Mouse (Mus musculus): ENCODE results near the gene Myo16. TPM values are rescaled to one million over a fixed set of nuclear protein-coding genes. Genes with fewer than 3 reads are reported as not detected.

The Myo16 gene
- polyA plus RNA-seq, 1 experiment from 2014 or later = 7.2 TPM

DNA sequence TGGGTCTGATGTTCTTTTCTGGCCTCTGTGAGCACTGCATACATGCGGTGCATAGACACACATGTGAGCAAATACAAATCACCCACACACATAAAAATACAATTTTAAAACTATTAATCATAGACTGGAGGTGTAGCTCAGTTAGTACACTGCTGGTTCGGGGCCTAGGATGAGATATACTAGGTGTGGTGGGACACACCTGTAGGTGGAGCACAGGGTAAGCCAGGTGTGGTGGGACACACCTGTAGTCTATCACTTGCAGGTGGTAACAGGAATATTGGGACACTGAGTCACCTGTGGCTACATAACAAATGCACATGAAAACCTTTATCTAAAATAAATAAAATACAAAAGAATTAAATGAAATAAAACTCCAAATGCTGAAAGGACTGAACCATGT is 209.2 kb downstream of the Myo16 start:
- WGBS = 98% methylated on average over 2 of the region's 2 CpGs
- no peak overlapping the region for H3K4me2 ChIP-seq (ENCODE audit: low read length)

DNA sequence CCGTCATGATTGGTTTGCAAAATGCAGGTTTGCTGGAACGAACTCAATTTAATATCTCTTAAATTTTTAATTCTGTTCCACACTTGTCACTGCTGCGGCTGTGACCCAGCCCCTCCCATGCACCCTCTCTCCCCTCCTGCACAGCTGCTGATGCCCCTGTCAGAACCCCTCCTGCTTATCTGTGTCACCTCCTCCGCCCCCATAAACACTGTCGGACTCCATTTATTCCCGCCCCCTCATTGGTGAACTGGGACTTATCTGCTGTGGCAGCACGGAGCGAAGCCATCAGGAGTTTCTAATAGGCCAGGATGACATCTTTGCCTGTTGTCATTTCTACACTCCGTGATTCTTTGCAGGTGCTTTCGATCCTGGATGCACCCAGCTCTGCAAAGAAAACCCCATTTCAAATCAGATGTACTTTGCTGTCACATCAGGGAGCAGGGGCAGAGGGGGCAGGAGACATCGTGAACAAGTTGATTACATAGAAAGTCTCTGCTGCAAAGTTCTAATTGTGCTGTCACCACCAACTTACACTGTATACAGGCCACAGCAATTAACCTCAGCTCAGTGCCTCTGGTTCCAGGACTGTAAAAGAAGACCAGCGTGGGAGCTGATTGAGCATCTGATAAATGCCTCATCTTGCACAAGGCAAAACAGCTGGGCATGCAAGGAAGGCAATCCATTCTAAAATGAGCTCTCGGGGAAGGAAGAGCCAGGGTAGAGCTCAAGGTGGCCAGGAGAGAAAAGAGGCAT is 210.1 kb downstream of the Myo16 start:
- H3K27me3 ChIP-seq (ENCODE audit: control insufficient read depth, insufficient read depth, low read depth, low read length) = no peaks in the 10 kb centered on the region
- 56% methylated on average over 13 of the region's 13 CpGs for WGBS
- peak; percentile 54; the same call in 1 of the 2 replicates for ATAC-seq
- H3K4me2 ChIP-seq (ENCODE audit: low read length) = no peak overlapping the region
- no peak overlapping the region for H3K9ac ChIP-seq (ENCODE audit: low read depth, low read length)
- peaks cover 2% of the 10 kb centered on the region; the same call in 1 of the 2 replicates for H3K4me1 ChIP-seq (ENCODE audit: control insufficient read depth, insufficient read depth, low read length)
- H3K4me3 ChIP-seq (ENCODE audit: low read depth, low read length) = no peak overlapping the region
- no peaks in the 10 kb centered on the region for H3K9me3 ChIP-seq (replicated peaks; ENCODE audit: control insufficient read depth, low read length, poor library complexity, severe bottlenecking)
- no peaks in the 10 kb centered on the region for H3K36me3 ChIP-seq (ENCODE audit: control insufficient read depth, insufficient read depth, low read length)
- no peak overlapping the region; the same call in 1 of the 2 replicates for H3K27ac ChIP-seq (ENCODE audit: low read length)

More for the DNA sequence above, 209.2 kb downstream of the Myo16 start:
- Histone ChIP-seq H3K27me3 (ENCODE audit: control insufficient read depth, insufficient read depth, low read depth, low read length) (no peaks in the 10 kb centered on the region), H3K27ac (ENCODE audit: low read length) (no peak overlapping the region), H3K4me1 (ENCODE audit: control insufficient read depth, insufficient read depth, low read length) (peaks cover 2% of the 10 kb centered on the region; the same call in 1 of the 2 replicates), H3K36me3 (ENCODE audit: control insufficient read depth, insufficient read depth, low read length) (no peaks in the 10 kb centered on the region), H3K9me3 (replicated peaks; ENCODE audit: control insufficient read depth, low read length, poor library complexity, severe bottlenecking) (no peaks in the 10 kb centered on the region), H3K9ac (ENCODE audit: low read depth, low read length) (no peak overlapping the region), H3K4me3 (ENCODE audit: low read depth, low read length) (no peak overlapping the region)
- ATAC-seq = no peak

DNA sequence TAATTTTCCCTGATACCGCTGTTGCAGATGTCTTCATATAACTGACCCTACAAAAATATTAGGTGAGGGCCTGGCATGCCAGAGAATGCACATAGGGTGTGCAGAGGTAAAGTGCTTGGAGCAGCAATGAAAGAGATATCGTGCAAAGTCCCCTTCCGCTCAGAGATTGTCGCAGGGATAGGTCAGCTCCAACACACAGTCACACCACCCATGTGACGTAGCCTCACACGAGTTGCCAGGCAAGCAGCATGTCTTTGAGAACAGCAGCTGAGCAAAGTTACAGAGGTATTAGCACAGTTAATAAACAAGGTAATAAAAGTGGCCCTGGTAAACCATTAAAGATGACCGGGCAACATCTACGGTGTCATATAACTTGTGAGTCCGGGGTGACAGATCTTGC is 212.4 kb downstream of the Myo16 start:
- 92% methylated on average over 9 of the region's 9 CpGs for WGBS
- no peak for ATAC-seq
- no peak overlapping the region for H3K9ac ChIP-seq (ENCODE audit: low read depth, low read length)

DNA sequence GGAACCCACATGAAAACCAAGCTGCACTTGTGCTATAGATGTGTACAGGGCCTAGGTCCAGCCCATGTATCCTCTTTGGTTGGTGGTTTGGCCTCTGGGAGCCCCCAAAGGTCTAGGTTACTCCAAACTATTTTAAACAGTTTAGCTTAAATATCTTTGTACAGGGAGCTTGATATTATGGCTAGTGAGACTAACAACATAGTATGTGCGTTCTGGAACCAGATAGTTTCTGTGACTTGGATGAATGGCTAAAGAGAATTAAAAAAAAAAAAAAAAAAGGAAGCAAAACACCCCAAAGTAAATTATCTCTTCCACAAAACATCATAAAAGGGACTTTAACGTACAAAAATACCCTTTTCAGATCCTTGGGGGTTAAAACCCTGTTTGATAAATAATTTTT is 218.9 kb downstream of the Myo16 start:
- WGBS = 86% methylated on average over 2 of the region's 2 CpGs
- no peak for ATAC-seq
- no peak overlapping the region for H3K4me2 ChIP-seq (ENCODE audit: low read length)

More for the DNA sequence above, 212.4 kb downstream of the Myo16 start:
- no peak overlapping the region for H3K4me3 ChIP-seq (ENCODE audit: low read depth, low read length)
- H3K27me3 ChIP-seq (ENCODE audit: control insufficient read depth, insufficient read depth, low read depth, low read length) = no peaks in the 10 kb centered on the region
- H3K9me3 ChIP-seq (replicated peaks; ENCODE audit: control insufficient read depth, low read length, poor library complexity, severe bottlenecking) = no peaks in the 10 kb centered on the region
- no peak overlapping the region for H3K4me2 ChIP-seq (ENCODE audit: low read length)
- H3K27ac ChIP-seq (ENCODE audit: low read length) = no peak overlapping the region
- H3K4me1 ChIP-seq (ENCODE audit: control insufficient read depth, insufficient read depth, low read length) = peaks cover 2% of the 10 kb centered on the region; the same call in 1 of the 2 replicates
- no peaks in the 10 kb centered on the region for H3K36me3 ChIP-seq (ENCODE audit: control insufficient read depth, insufficient read depth, low read length)

DNA sequence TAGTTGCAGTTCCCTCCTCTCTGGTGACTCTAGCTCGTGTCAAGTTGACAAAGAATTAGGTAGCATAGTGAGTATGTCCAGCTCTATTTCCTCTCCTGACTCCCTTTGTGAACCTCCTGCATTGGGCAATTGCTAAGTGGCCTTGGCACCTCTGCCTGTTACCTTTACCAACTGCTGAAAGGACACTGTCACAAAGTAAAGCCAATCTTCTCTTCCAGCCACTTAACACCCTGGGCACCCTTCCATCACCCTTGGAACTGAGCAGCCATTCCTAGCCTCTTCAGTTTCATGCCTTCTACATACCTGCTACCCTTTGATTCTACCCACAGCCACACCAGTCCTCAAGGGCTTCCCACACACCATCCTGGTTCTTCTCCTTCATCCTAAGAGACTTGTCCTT is 233.4 kb downstream of the Myo16 start:
- Histone ChIP-seq H3K4me2 (ENCODE audit: low read length) (no peak overlapping the region), H3K27me3 (ENCODE audit: control insufficient read depth, insufficient read depth, low read depth, low read length) (no peaks in the 10 kb centered on the region), H3K9me3 (replicated peaks; ENCODE audit: control insufficient read depth, low read length, poor library complexity, severe bottlenecking) (no peaks in the 10 kb centered on the region), H3K4me3 (ENCODE audit: low read depth, low read length) (no peak overlapping the region), H3K36me3 (ENCODE audit: control insufficient read depth, insufficient read depth, low read length) (no peaks in the 10 kb centered on the region), H3K9ac (ENCODE audit: low read depth, low read length) (no peak overlapping the region), H3K27ac (ENCODE audit: low read length) (no peak overlapping the region), H3K4me1 (ENCODE audit: control insufficient read depth, insufficient read depth, low read length) (peaks cover 5% of the 10 kb centered on the region; the same call in 1 of the 2 replicates)
- 68% methylated on average over 1 of the region's 1 CpGs for WGBS
- no peak for ATAC-seq

More for the DNA sequence above, 218.9 kb downstream of the Myo16 start:
- Histone ChIP-seq H3K36me3 (ENCODE audit: control insufficient read depth, insufficient read depth, low read length) (no peaks in the 10 kb centered on the region), H3K27ac (ENCODE audit: low read length) (no peak overlapping the region), H3K9ac (ENCODE audit: low read depth, low read length) (no peak overlapping the region), H3K9me3 (replicated peaks; ENCODE audit: control insufficient read depth, low read length, poor library complexity, severe bottlenecking) (no peaks in the 10 kb centered on the region), H3K4me3 (ENCODE audit: low read depth, low read length) (no peak overlapping the region), H3K4me1 (ENCODE audit: control insufficient read depth, insufficient read depth, low read length) (no peaks in the 10 kb centered on the region), H3K27me3 (ENCODE audit: control insufficient read depth, insufficient read depth, low read depth, low read length) (no peaks in the 10 kb centered on the region)

DNA sequence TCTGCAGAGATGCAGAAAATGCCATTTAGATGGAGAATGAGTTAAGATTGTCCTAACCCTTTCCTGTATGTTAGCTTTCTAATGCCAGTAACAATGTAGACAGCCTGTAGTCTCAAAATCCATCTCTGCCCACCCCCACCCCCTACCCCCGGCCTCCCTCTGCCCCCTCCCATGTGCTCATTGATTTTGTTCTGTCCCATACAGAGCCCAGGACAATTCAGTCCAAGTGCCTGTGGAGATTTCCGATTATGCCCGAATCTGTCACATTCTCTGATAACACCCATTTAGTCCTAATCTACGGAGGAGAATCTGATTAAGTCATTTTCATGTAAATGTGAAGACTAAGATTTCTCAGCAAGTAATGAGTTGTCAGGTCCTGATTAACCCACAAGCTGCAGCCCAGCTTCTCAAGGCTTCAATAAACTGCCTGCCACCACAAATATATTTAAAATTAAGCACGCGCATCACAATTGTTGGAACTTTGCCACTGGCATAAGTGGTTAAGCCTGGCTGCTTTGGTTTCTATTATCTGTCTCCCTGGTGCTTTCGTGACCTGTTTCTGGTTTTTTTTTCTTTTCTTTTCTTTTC is 237.5 kb downstream of the Myo16 start:
- 13% methylated on average over 7 of the region's 7 CpGs for WGBS
- H3K36me3 ChIP-seq (ENCODE audit: control insufficient read depth, insufficient read depth, low read length) = no peaks in the 10 kb centered on the region
- H3K27me3 ChIP-seq (ENCODE audit: control insufficient read depth, insufficient read depth, low read depth, low read length) = no peaks in the 10 kb centered on the region
- H3K4me2 ChIP-seq (ENCODE audit: low read length) = no peak overlapping the region
- peaks cover 23% of the 10 kb centered on the region for H3K4me1 ChIP-seq (ENCODE audit: control insufficient read depth, insufficient read depth, low read length)
- H3K9ac ChIP-seq (ENCODE audit: low read depth, low read length) = no peak overlapping the region
- no peaks in the 10 kb centered on the region for H3K9me3 ChIP-seq (replicated peaks; ENCODE audit: control insufficient read depth, low read length, poor library complexity, severe bottlenecking)
- peak; percentile 38; the same call in 1 of the 2 replicates for ATAC-seq
- no peak overlapping the region for H3K4me3 ChIP-seq (ENCODE audit: low read depth, low read length)
- H3K27ac ChIP-seq (ENCODE audit: low read length) = no peak overlapping the region

DNA sequence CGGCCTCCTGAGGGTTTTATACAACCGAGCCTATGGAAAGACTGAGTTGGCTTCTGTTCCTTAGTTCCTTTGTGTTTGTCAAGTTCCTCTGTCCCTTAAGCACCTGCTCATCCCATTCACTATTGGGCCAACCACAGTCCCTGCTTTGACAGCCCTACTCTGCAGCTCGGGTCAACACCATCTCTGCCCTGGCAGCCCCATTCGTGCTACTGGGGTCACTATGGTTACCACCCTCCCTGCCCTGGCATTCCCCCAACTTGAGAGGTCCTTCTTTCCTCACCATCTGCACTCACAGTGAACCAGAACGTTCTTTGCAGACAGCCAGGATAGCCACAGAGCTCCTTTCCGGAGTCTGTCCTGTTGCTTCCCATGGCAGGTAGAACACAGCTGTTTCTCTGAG is 238.2 kb downstream of the Myo16 start:
- ATAC-seq = no peak
- 17% methylated on average over 6 of the region's 6 CpGs for WGBS
- H3K36me3 ChIP-seq (ENCODE audit: control insufficient read depth, insufficient read depth, low read length) = no peaks in the 10 kb centered on the region
- H3K27me3 ChIP-seq (ENCODE audit: control insufficient read depth, insufficient read depth, low read depth, low read length) = no peaks in the 10 kb centered on the region
- H3K9ac ChIP-seq (ENCODE audit: low read depth, low read length) = no peak overlapping the region
- H3K9me3 ChIP-seq (replicated peaks; ENCODE audit: control insufficient read depth, low read length, poor library complexity, severe bottlenecking) = no peaks in the 10 kb centered on the region
- peaks cover 23% of the 10 kb centered on the region for H3K4me1 ChIP-seq (ENCODE audit: control insufficient read depth, insufficient read depth, low read length)
- H3K4me2 ChIP-seq (ENCODE audit: low read length) = no peak overlapping the region
- H3K4me3 ChIP-seq (ENCODE audit: low read depth, low read length) = no peak overlapping the region
- H3K27ac ChIP-seq (ENCODE audit: low read length) = no peak overlapping the region

DNA sequence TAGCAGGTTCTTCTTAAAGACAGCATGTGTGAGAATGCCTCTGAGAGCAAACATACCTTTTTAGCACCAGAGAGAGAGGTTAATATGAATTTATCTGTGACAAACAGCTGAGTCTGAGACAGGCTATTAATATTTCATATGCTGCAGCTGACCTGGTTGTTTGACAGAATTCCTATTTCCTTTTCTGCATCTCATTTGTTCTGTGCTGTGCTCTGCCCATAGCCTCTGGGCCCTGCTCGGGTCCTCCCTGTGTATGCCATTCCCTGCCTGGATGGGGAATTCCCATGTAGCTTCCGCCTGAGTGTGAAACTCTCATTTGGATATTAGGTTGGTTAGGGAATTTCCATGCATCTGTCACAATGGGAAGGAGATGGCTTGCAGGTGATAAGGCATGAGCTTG is 240.8 kb downstream of the Myo16 start:
- no peaks in the 10 kb centered on the region for H3K9me3 ChIP-seq (replicated peaks; ENCODE audit: control insufficient read depth, low read length, poor library complexity, severe bottlenecking)
- H3K36me3 ChIP-seq (ENCODE audit: control insufficient read depth, insufficient read depth, low read length) = no peaks in the 10 kb centered on the region
- H3K4me1 ChIP-seq (ENCODE audit: control insufficient read depth, insufficient read depth, low read length) = peaks cover 23% of the 10 kb centered on the region
- WGBS = 47% methylated on average over 2 of the region's 2 CpGs
- H3K4me3 ChIP-seq (ENCODE audit: low read depth, low read length) = no peak overlapping the region
- H3K4me2 ChIP-seq (ENCODE audit: low read length) = no peak overlapping the region
- H3K9ac ChIP-seq (ENCODE audit: low read depth, low read length) = no peak overlapping the region
- peak overlapping the region; percentile 43 for H3K27ac ChIP-seq (ENCODE audit: low read length)
- ATAC-seq = 0 out of 2 replicates have a peak, but pooled peaks have one; percentile 49
- H3K27me3 ChIP-seq (ENCODE audit: control insufficient read depth, insufficient read depth, low read depth, low read length) = no peaks in the 10 kb centered on the region

DNA sequence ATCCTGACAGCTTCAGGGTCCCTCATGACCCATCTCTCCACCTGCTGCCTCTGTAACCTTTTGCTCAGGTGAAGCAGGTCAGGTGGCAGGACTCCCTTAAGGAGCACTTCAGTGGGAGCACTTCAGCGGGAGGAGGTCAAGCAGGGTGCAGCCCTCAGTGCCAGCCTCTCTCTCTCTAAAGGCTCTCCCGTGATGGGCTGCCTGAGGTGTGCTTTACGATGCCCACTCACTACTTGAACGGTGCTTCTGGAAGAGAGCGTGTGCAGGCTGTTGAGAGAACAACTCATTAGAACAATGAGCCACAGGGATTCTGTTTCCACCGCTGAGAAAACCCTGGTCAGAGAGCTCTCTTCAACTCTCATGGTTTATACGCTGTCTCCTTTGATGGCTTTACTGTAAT is 241.4 kb downstream of the Myo16 start:
- H3K4me1 ChIP-seq (ENCODE audit: control insufficient read depth, insufficient read depth, low read length) = peaks cover 23% of the 10 kb centered on the region
- WGBS = 37% methylated on average over 7 of the region's 7 CpGs
- 0 out of 2 replicates have a peak overlapping the region, but pooled peaks have one; percentile 43 for H3K27ac ChIP-seq (ENCODE audit: low read length)

More for the DNA sequence above, 241.4 kb downstream of the Myo16 start:
- ATAC-seq = no peak
- Histone ChIP-seq H3K36me3 (ENCODE audit: control insufficient read depth, insufficient read depth, low read length) (no peaks in the 10 kb centered on the region), H3K4me3 (ENCODE audit: low read depth, low read length) (no peak overlapping the region), H3K4me2 (ENCODE audit: low read length) (no peak overlapping the region), H3K27me3 (ENCODE audit: control insufficient read depth, insufficient read depth, low read depth, low read length) (no peaks in the 10 kb centered on the region), H3K9me3 (replicated peaks; ENCODE audit: control insufficient read depth, low read length, poor library complexity, severe bottlenecking) (no peaks in the 10 kb centered on the region), H3K9ac (ENCODE audit: low read depth, low read length) (no peak overlapping the region)

All from midbrain, embryonic 16.5 days (tissue).